Mouse (Mus musculus): ENCODE measurements around the gene Hey2. TPM values are rescaled to one million over a fixed set of nuclear protein-coding genes. Genes with fewer than 3 reads are reported as not detected.

Gene Hey2
- total RNA-seq, 1 experiment from 2014 or later: not detected

DNA sequence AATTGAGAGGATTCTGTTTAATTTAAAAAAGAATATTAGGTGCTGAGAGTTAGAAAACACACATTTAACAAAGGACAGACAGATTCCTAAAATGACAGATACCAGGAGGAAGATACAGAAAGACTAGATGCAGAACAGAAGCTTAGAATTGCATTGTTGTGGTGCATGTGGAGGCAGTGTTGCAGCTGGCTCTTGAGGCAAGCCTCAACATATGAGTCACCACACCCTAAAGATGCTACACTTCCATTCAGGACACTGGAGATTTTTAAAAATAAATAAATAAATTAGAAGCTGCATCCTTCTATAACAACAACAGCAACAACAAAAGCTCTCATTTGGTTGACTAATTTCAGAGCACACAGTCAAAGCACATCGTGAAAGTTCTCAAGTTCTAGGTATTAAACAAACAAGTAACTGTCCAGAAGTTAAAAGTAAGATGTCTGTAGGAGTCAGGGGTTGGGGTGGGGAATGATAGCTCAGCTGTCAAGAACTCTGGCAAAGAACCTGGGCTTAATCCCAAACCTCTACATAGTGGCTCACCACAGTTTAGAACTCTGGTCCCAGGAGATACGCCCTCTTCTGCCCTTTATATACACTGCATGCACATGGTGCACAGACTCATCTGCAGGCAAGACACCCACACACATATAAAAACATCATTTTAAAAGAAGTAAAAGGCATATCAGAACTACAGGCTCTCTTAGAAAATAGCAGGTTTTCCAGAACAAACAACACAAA, 42.7 kb downstream of the Hey2 start:
- no peak for ATAC-seq (replicated peaks in 1 of 2; ENCODE audit: insufficient read depth in 1 of 2, low FRiP score in 2 of 2, low TSS enrichment in 1 of 2, low read depth in 1 of 2, poor library complexity in 2 of 2, severe bottlenecking in 2 of 2)

DNA sequence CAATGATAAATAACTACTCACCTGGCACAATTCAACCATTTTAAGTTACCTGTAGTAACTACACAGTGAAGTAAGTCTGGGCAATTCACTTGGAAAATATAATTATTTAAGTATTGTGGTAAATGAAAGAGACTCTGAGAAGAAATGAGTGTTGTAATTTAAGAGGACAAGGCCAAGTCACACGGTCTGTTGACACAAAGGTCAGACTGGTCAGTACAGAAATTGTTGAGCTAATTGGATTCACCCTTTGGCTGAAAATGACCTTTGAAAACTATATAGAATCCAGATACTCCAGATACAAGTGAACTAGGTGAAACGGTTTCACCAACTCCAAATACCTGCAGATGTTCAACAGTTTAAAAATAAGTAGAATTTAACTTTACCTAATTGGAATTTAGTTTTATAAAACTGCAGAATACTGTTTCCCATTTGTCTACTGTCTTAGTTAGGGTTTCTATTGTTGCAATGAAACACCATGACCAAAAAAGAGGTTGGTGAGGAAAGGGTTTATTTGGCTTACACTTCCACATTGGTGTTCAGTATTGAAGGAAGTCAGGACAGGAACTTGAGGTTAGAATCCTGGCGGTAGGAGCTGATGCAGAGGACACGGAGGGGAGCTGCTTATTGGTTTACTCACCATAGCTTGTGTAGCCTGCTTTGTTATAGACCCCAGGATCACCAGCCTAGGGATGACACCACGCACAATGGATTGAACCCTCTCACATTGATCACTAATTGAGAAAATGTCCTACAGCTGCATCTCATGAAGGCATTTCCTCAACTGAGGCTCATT, 45.9 kb downstream of the Hey2 start:
- 0 out of 4 replicates have a peak, but pooled peaks have one; percentile 42 to 53 for ATAC-seq (replicated peaks in 1 of 2; ENCODE audit: insufficient read depth in 1 of 2, low FRiP score in 2 of 2, low TSS enrichment in 1 of 2, low read depth in 1 of 2, poor library complexity in 2 of 2, severe bottlenecking in 2 of 2)

DNA sequence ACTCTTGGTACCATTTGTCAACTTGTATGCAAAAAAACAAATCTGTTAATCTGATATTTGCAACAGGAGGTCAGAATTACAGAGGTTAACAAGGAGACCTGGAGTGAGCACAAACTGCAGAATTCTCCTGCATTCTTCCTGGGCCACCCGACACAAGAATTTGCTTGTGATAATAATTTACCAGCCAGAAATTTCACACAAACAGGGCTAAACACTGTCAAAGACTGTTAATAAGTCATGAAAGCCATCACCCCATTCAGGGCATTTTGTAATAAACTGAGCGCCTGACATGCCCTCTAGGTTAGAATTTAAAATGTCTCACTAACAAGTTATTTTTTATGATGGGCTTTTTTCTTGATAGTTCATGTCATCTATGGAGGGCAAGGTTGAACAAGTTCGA, 51.6 kb downstream of the Hey2 start:
- no peak for ATAC-seq (replicated peaks in 1 of 2; ENCODE audit: insufficient read depth in 1 of 2, low FRiP score in 2 of 2, low TSS enrichment in 1 of 2, low read depth in 1 of 2, poor library complexity in 2 of 2, severe bottlenecking in 2 of 2)

DNA sequence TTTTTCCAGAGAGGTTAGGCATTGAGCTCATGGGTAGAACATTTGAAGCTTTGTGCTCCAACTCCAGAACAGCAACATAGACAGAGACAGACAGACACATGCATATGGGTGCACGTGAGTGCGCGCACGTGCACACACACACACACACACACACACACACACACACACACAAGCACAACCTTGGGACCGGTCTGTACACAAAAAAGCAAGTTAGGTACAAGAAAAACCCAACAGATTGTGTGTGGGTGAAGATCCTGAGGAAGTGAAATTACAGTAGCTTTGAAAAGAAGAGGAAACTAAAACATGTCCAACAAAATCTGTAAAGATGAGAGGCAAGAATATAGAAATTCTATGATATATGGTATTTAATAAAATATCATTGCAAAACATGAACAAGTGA, 53.1 kb downstream of the Hey2 start:
- no peak for ATAC-seq (replicated peaks in 1 of 2; ENCODE audit: insufficient read depth in 1 of 2, low FRiP score in 2 of 2, low TSS enrichment in 1 of 2, low read depth in 1 of 2, poor library complexity in 2 of 2, severe bottlenecking in 2 of 2)

DNA sequence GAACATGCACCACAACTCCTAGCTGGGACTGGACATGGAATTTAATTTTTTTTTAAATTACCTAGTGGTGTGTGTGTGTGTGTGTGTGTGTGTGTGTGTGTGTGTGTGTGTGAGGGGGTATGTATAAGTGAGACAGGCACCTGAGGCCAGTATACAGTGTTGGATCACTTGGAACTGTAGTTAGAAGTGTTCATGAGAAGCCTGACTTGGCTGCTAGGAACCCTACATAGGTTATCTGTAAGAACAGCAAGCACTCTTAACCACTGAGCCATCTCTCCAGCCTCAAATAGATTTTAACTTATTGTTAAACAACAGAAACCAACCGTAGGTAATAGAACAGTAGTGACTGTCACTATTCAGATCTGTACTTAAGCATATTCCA, 54.3 kb downstream of the Hey2 start:
- ATAC-seq (replicated peaks in 1 of 2; ENCODE audit: insufficient read depth in 1 of 2, low FRiP score in 2 of 2, low TSS enrichment in 1 of 2, low read depth in 1 of 2, poor library complexity in 2 of 2, severe bottlenecking in 2 of 2): no peak

DNA sequence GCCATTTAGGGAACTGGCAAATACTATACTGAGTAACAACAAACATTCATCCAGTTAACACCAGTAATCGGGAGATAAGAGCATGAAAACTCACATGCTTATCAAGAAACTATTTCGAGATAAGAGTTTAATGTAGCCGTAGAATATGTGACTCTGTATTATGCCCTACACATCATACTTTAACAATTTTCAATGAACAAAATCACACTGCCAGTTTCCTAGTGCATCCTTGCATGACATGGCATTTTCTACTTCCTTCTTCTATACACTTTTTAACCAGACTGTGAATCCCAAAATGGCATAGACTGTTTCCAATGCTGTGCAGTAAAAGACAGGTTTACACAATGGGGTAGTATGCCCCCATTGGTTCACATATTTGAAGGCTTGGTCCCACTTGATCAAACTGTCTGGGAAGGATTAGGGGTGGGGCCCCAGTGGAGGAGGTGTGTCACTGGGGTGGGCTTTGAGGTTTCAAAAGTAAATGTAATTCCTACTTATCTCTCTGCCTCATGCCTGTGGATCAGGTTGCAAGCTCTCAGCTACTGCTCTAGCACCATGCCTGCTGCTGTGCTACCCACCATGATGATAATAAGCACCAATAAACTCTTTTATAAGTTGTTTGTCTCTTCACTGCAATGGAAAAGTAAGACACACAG, 54.8 kb downstream of the Hey2 start:
- ATAC-seq (replicated peaks in 1 of 2; ENCODE audit: insufficient read depth in 1 of 2, low FRiP score in 2 of 2, low TSS enrichment in 1 of 2, low read depth in 1 of 2, poor library complexity in 2 of 2, severe bottlenecking in 2 of 2): peak; percentile 69 to 71; a peak in 3 of 4 replicates

DNA sequence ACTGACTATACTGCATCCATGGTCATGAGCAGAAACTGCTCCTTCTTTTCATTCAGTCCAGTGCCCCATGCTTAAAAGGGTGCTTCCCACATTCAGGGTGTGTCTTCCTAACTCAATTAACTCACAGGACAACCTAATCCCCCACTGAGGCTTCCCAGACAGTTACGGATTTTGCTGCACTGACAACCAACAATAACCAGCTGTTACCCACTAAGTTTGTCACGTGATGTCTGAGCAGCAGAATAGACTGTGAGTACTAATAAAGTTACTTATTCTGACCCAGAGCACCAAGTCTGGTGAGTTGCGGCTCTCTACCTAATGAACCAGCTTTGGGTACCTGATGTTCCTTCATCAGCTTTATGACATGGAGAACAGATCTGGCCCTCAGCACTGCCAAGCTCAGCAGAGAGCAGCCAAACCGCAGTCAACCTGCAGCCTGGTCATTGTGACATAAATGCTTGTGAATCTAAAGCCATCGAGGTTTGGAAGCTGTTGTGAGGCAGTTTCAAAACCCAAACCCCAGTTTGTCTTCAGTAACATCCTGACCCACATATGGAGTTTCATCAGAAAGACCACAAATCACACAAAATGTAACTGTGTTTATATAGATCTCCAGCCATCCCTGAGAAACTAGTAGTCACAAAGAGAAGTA, 56.4 kb downstream of the Hey2 start:
- peak in 1 of 2 experiments; percentile 32; a peak in 1 of 4 replicates for ATAC-seq (replicated peaks in 1 of 2; ENCODE audit: insufficient read depth in 1 of 2, low FRiP score in 2 of 2, low TSS enrichment in 1 of 2, low read depth in 1 of 2, poor library complexity in 2 of 2, severe bottlenecking in 2 of 2)

Other genes starting within 250 kb of the Hey2 start
- gene Trmt11, start 242.1 kb downstream of the Hey2 start, total RNA-seq (2017): 26.1 and 28.3 TPM in 2 replicates
- 10.2 and 15.1 TPM in 2 replicates for gene Hint3, start 213.2 kb downstream of the Hey2 start, total RNA-seq (2017)
- 48.2 and 67.9 TPM in 2 replicates for gene Ncoa7, start 39.5 kb downstream of the Hey2 start, total RNA-seq (2017)